Mouse (Mus musculus) forebrain, embryonic 11.5 days (tissue): ENCODE data around the gene Tnnc2. TPM values are rescaled to one million over a fixed set of nuclear protein-coding genes. Genes with fewer than 3 reads are reported as not detected.

Experiments
- ATAC-seq: fragments of 200-750 bp; cut with Nextera tagmentation; replicated peaks from 2 replicates; pipeline ENCODE4 v1.8.0; 2017; ENCODE audit warnings: moderate TSS enrichment; ENCODE audit not compliant: low FRiP score
- DNase-seq: peaks from one replicate; pipeline ENCODE4 v3.0.0-alpha.2; 2017; ENCODE audit warnings: low spot score
- H3K27ac ChIP-seq: fragments of 300-500 bp; sonication (generic); 2 replicates; pipeline ENCODE4 v1.5.1; 2014; ENCODE audit warnings: low read depth, low read length
- H3K27me3 ChIP-seq: fragments of 300-500 bp; sonication (generic); 2 replicates; pipeline ENCODE4 v1.6.1; 2014; ENCODE audit warnings: mild to moderate bottlenecking, low read length, mixed read lengths; ENCODE audit not compliant: control insufficient read depth, insufficient read depth
- H3K36me3 ChIP-seq: fragments of 300-500 bp; sonication (generic); 2 replicates; pipeline ENCODE4 v1.6.1; 2014; ENCODE audit warnings: mild to moderate bottlenecking, low read length, moderate library complexity, mixed read lengths; ENCODE audit not compliant: control insufficient read depth, insufficient read depth
- H3K4me1 ChIP-seq: fragments of 300-500 bp; sonication (generic); replicated peaks from 2 replicates; pipeline ENCODE4 v1.6.1; 2014; ENCODE audit warnings: low read length, mixed read lengths; ENCODE audit not compliant: control insufficient read depth, insufficient read depth
- H3K4me2 ChIP-seq: fragments of 300-500 bp; sonication (generic); 2 replicates; pipeline ENCODE4 v1.6.1; 2014; ENCODE audit warnings: low read depth, mild to moderate bottlenecking, low read length, moderate library complexity, mixed read lengths; ENCODE audit not compliant: severe bottlenecking
- H3K4me3 ChIP-seq: fragments of 300-500 bp; sonication (generic); 2 replicates; pipeline ENCODE4 v1.5.1; 2014; ENCODE audit warnings: low read depth, low read length
- H3K9ac ChIP-seq: fragments of 300-500 bp; sonication (generic); 2 replicates; pipeline ENCODE4 v1.6.1; 2014; ENCODE audit warnings: low read length
- H3K9me3 ChIP-seq: fragments of 300-500 bp; sonication (generic); 2 replicates; pipeline ENCODE4 v1.6.1; 2016; ENCODE audit warnings: low read length, mixed read lengths; ENCODE audit not compliant: control insufficient read depth
- WGBS: fragments of 180-500 bp; shearing (Covaris S2); extraction: QIAGEN DNeasy Blood & Tissue Kit; methylation state at CpG from one replicate; pipeline ENCODE4 v1.1.7; 2014; 5-methylcytosine and 5-hydroxymethylcytosine counted together
- polyA plus RNA-seq: library from polyadenylated mRNA; unstranded; fragments of >200 nt; fragmentation: Nextera tagmentation; extraction: Ambion mirVana; gene quantifications from 2 replicates; pipeline ENCODE4 v1.2.1, GENCODE M21; 2014

The Tnnc2 gene
- polyA plus RNA-seq, 1 experiment from 2014 or later, result not detected

DNA sequence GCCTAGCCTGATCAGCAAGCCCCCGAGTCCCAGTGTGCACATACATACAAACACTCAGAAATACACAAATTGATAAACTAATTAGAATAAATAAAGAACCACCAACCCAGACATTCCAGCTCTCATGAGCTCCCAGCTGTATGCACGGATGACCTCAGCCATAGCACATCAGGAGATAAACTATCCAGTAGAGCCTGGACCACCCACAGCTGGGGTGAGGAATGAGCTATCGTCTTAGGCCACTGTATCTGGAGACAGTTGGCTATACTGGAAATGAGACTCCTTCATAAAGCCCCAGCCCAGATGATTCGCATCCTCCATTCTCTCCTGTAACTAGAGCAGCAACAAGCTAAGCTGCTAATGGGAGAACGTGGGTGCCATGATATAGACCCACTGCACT lies 44.9 kb downstream of the Tnnc2 start:
- DNase-seq (no peak), ATAC-seq (no peak)
- H3K27me3 ChIP-seq, result no peaks in the 10 kb centered on the region
- no peaks in the 10 kb centered on the region for H3K36me3 ChIP-seq
- no peaks in the 10 kb centered on the region for H3K4me1 ChIP-seq
- WGBS, result 82% methylated on average over 5 of the region's 5 CpGs
- H3K9ac ChIP-seq, result no peak overlapping the region
- H3K4me3 ChIP-seq, result no peak overlapping the region
- no peak overlapping the region for H3K4me2 ChIP-seq
- H3K27ac ChIP-seq, result no peak overlapping the region
- H3K9me3 ChIP-seq, result no peaks in the 10 kb centered on the region

DNA sequence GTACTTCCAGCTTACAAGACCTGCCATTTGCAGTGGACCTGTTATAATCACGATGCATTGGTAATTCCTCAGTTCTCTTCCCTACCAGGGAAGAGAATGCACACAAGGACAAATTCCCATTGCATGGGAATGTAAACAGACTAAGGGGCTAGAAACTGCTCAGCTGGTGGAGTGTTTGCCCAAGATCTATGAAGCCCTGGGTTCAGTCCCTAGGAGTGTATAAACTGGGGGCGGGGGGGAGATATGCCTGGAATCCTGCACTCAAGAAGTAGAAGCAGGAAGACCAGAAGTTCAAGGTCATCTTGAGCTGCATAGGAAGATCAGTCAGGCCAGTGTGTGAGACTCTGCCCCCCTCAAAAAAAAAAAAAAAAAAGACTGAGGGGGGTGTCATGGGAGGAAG lies 46.5 kb downstream of the Tnnc2 start:
- H3K4me2 ChIP-seq, result no peak overlapping the region
- ATAC-seq (no peak), DNase-seq (no peak)
- no peaks in the 10 kb centered on the region for H3K4me1 ChIP-seq
- H3K9ac ChIP-seq, result no peak overlapping the region
- no peaks in the 10 kb centered on the region for H3K27me3 ChIP-seq
- H3K36me3 ChIP-seq, result no peaks in the 10 kb centered on the region
- 94% methylated on average over 2 of the region's 2 CpGs for WGBS
- H3K4me3 ChIP-seq, result no peak overlapping the region
- H3K9me3 ChIP-seq, result no peaks in the 10 kb centered on the region
- H3K27ac ChIP-seq, result no peak overlapping the region

DNA sequence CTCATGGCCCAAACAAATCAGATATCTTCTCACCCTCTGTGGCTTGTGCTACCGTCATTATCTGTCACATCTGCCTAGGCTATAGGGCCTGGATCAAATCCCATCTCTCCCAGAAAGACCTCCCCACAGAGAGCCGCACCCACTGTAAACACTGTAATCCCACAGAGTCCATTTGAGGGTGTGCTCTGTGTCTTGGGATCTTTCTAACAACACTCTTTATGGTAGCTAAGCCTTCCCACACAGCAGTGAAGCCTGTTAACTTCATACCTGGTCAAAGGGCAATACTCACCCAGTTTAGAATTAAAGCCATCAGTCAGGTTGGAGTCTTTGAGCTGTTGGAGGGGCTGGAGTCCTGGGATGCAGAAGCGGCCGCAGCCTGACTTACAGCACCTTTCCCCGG lies 48.0 kb downstream of the Tnnc2 start:
- Histone ChIP-seq H3K9ac (no peak overlapping the region), H3K36me3 (no peaks in the 10 kb centered on the region), H3K27ac (no peak overlapping the region), H3K4me3 (no peak overlapping the region), H3K4me1 (no peaks in the 10 kb centered on the region), H3K27me3 (no peaks in the 10 kb centered on the region), H3K9me3 (no peaks in the 10 kb centered on the region), H3K4me2 (no peak overlapping the region)
- 86% methylated on average over 5 of the region's 5 CpGs for WGBS
- DNase-seq (no peak), ATAC-seq (no peak)

Other genes starting within 250 kb of the Tnnc2 start
- 35.1 and 44.4 TPM in 2 replicates for gene Wfdc2, start 217.6 kb downstream of the Tnnc2 start, polyA plus RNA-seq
- gene Spint3, start 206.5 kb downstream of the Tnnc2 start, polyA plus RNA-seq, result not detected in 2 replicates
- gene Wfdc6a, start 194.5 kb downstream of the Tnnc2 start, polyA plus RNA-seq, result not detected in 2 replicates
- not detected in 2 replicates for gene Eppin, start 186.4 kb downstream of the Tnnc2 start, polyA plus RNA-seq
- not detected in 2 replicates for gene Wfdc6b, start 166.4 kb downstream of the Tnnc2 start, polyA plus RNA-seq
- not detected in 2 replicates for gene Wfdc8, start 166.3 kb downstream of the Tnnc2 start, polyA plus RNA-seq
- gene Wfdc16, start 141.2 kb downstream of the Tnnc2 start, polyA plus RNA-seq, result not detected in 2 replicates
- not detected in 2 replicates for gene Wfdc10, start 123.9 kb downstream of the Tnnc2 start, polyA plus RNA-seq
- gene Wfdc9, start 123.4 kb downstream of the Tnnc2 start, polyA plus RNA-seq, result not detected in 2 replicates
- not detected in 2 replicates for gene Wfdc11, start 105.9 kb downstream of the Tnnc2 start, polyA plus RNA-seq
- not detected in 2 replicates for gene Wfdc13, start 94.9 kb downstream of the Tnnc2 start, polyA plus RNA-seq
- not detected in 2 replicates for gene Spint4, start 81.5 kb downstream of the Tnnc2 start, polyA plus RNA-seq
- gene Spint5, start 64.7 kb downstream of the Tnnc2 start, polyA plus RNA-seq, result not detected in 2 replicates
- 0.71 and 0.91 TPM in 2 replicates for gene Wfdc3, start 34.0 kb downstream of the Tnnc2 start, polyA plus RNA-seq
- gene Dnttip1, start 34.0 kb downstream of the Tnnc2 start, polyA plus RNA-seq, result 80.3 and 80.4 TPM in 2 replicates
- 677 and 686 TPM in 2 replicates for gene Ube2c, start 10.1 kb downstream of the Tnnc2 start, polyA plus RNA-seq
- 13.1 and 13.2 TPM in 2 replicates for gene Snx21, start 5.9 kb upstream of the Tnnc2 start, polyA plus RNA-seq
- 14.1 and 15.0 TPM in 2 replicates for gene Acot8, start 24.9 kb upstream of the Tnnc2 start, polyA plus RNA-seq
- 10.1 and 10.2 TPM in 2 replicates for gene Zswim3, start 25.1 kb upstream of the Tnnc2 start, polyA plus RNA-seq
- gene Zswim1, start 42.7 kb upstream of the Tnnc2 start, polyA plus RNA-seq, result 26.4 and 29.9 TPM in 2 replicates
- not detected in 2 replicates for gene Spata25, start 48.6 kb upstream of the Tnnc2 start, polyA plus RNA-seq
- gene Ctsa, start 52.9 kb upstream of the Tnnc2 start, polyA plus RNA-seq, result 82.4 and 83.3 TPM in 2 replicates
- gene Neurl2, start 53.5 kb upstream of the Tnnc2 start, polyA plus RNA-seq, result 3.2 and 4.5 TPM in 2 replicates
- 43.2 and 50.1 TPM in 2 replicates for gene Pltp, start 77.7 kb upstream of the Tnnc2 start, polyA plus RNA-seq
- 81.9 and 84.5 TPM in 2 replicates for gene Pcif1, start 99.3 kb upstream of the Tnnc2 start, polyA plus RNA-seq
- 18.0 TPM in 2 replicates for gene Zfp335, start 131.8 kb upstream of the Tnnc2 start, polyA plus RNA-seq
- gene Mmp9, start 160.8 kb upstream of the Tnnc2 start, polyA plus RNA-seq, result 0.71 and 1.0 TPM in 2 replicates
- gene Slc12a5, start 180.8 kb upstream of the Tnnc2 start, polyA plus RNA-seq, result 1.6 and 2.6 TPM in 2 replicates